Mouse (Mus musculus): ENCODE data around the gene Med25. TPM values are rescaled to one million over a fixed set of nuclear protein-coding genes. Genes with fewer than 3 reads are reported as not detected.

Med25 gene
- polyA plus RNA-seq, 1 experiment from 2014 or later, result 86.6 TPM

DNA sequence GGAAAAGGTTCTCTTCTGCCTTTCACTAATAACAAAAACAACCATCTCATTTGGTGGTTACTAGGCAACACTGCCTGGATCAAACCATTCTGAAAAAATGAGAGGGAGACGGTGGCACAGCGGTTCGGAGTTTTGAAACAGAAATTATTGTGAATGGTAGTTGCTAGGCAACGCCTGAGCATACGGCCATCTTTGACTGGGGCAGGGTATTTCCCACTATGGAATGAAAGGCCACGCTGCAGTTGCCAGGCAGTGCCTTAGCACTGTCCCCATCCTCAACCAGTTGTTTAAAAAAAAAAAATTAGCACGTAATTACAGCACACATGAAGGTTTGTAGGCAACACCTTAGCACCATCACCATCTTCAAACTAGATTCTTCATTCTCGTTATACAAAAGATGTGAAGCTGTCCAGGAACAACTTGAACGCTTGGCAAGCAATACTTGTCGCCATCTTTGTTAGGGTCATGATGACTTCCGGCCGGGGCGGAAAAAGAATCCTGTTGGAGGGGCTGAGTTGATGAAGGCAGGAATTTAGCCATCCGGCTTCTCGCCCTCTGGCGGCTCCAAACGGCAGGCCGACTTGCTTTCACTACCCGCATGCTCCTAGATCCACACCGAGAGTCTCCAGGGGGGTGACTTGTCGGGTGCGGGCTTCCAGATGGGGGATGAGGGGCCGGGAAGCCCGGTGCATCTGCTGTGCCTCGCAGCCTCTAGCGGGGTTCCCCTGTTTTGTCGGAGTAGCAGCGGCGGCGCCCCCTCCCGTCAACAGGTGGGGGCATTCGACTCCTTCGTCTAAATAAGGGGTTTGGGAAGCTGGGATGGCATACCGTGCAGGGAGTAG, 3.3 kb upstream of the Med25 start, which contains the start of gene Fuz:
Fuz (plus strand) TSS at position 487 of the 842 bp plus-strand sequence.
- Histone ChIP-seq H3K36me3 (ENCODE audit: control insufficient read depth, insufficient read depth, low read length) (no peaks in the 10 kb centered on the region), H3K9me3 (ENCODE audit: control insufficient read depth, low read length) (no peaks in the 10 kb centered on the region), H3K9ac (ENCODE audit: low read depth, low read length) (peak within 1 kb of the TSS; percentile 76), H3K27me3 (replicated peaks; ENCODE audit: control insufficient read depth, insufficient read depth, low read length) (no peaks in the 10 kb centered on the region), H3K4me2 (ENCODE audit: low read depth, low read length) (peak within 1 kb of the TSS; percentile 73), H3K27ac (ENCODE audit: low read length) (peak within 1 kb of the TSS; percentile 88), H3K4me3 (ENCODE audit: low read length) (peak within 1 kb of the TSS; percentile 75), H3K4me1 (ENCODE audit: control insufficient read depth, insufficient read depth, low read length) (peaks cover 39% of the 10 kb centered on the region)
- WGBS, result 1% methylated on average over 34 of the region's 34 CpGs
- peak; percentile 49 for ATAC-seq

DNA sequence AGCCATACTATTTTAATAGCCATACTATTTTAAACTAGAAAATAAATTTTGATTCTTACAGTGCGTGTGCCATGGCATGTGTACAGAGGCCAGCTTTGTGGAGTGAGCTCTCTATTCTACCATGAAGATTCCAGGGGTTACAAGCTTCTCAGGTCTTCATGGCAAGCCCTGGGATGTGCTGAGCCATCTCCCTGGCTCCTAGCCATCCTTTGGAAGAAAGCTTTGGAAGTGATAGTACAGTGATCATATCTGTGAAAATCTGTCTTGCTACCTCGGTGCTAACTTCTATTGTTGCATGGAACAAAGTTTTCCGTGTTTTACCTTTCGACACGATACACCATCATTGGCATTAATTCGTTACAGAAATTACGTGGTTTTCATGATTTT, 2.7 kb upstream of the Med25 start:
- H3K27ac ChIP-seq (ENCODE audit: low read length), result 0 out of 2 replicates have a peak overlapping the region, but pooled peaks have one; percentile 47
- H3K9ac ChIP-seq (ENCODE audit: low read depth, low read length), result 0 out of 2 replicates have a peak overlapping the region, but pooled peaks have one; percentile 32
- ATAC-seq, result no peak
- no peaks in the 10 kb centered on the region for H3K36me3 ChIP-seq (ENCODE audit: control insufficient read depth, insufficient read depth, low read length)
- WGBS, result 67% methylated on average over 7 of the region's 7 CpGs
- peak overlapping the region; percentile 75 for H3K4me3 ChIP-seq (ENCODE audit: low read length)
- no peaks in the 10 kb centered on the region for H3K27me3 ChIP-seq (replicated peaks; ENCODE audit: control insufficient read depth, insufficient read depth, low read length)
- no peaks in the 10 kb centered on the region for H3K9me3 ChIP-seq (ENCODE audit: control insufficient read depth, low read length)
- peaks cover 44% of the 10 kb centered on the region for H3K4me1 ChIP-seq (ENCODE audit: control insufficient read depth, insufficient read depth, low read length)
- peak overlapping the region; percentile 73 for H3K4me2 ChIP-seq (ENCODE audit: low read depth, low read length)

DNA sequence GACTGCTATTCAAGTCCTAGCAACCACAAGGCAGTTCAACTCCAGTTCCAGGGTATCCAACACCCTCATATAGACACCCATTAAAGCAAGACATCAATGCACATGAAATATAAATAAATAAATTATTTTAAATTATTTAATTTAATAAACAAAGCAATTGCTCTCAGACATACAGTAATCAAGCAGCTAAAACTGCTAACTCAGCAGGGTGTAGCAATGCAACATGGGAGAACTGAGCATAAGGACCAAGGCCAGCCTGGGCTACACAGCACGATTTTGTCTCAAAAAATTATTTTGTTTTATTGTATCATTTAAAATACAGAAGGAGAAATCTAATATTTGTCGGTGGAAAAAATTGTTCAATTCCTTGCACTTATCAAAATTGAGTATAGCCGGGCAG, 1.7 kb upstream of the Med25 start:
- Histone ChIP-seq H3K9ac (ENCODE audit: low read depth, low read length) (no peak overlapping the region), H3K27ac (ENCODE audit: low read length) (no peak overlapping the region), H3K4me3 (ENCODE audit: low read length) (no peak overlapping the region), H3K36me3 (ENCODE audit: control insufficient read depth, insufficient read depth, low read length) (no peaks in the 10 kb centered on the region), H3K27me3 (replicated peaks; ENCODE audit: control insufficient read depth, insufficient read depth, low read length) (no peaks in the 10 kb centered on the region), H3K4me2 (ENCODE audit: low read depth, low read length) (no peak overlapping the region), H3K9me3 (ENCODE audit: control insufficient read depth, low read length) (no peaks in the 10 kb centered on the region), H3K4me1 (ENCODE audit: control insufficient read depth, insufficient read depth, low read length) (peaks cover 44% of the 10 kb centered on the region)
- no peak for ATAC-seq
- WGBS, result 89% methylated on average over 3 of the region's 3 CpGs

GRCm38 (mm10) chr7:44893197-44893596, 685 bp upstream of the Med25 start:
- no peaks in the 10 kb centered on the region for H3K36me3 ChIP-seq (ENCODE audit: control insufficient read depth, insufficient read depth, low read length)
- no peaks in the 10 kb centered on the region for H3K27me3 ChIP-seq (replicated peaks; ENCODE audit: control insufficient read depth, insufficient read depth, low read length)
- WGBS, result 19% methylated on average over 8 of the region's 8 CpGs
- peaks cover 34% of the 10 kb centered on the region for H3K4me1 ChIP-seq (ENCODE audit: control insufficient read depth, insufficient read depth, low read length)
- H3K27ac ChIP-seq (ENCODE audit: low read length), result peak overlapping the region; percentile 77
- H3K4me2 ChIP-seq (ENCODE audit: low read depth, low read length), result peak overlapping the region; percentile 20; the same call in 1 of the 2 replicates
- H3K9me3 ChIP-seq (ENCODE audit: control insufficient read depth, low read length), result no peaks in the 10 kb centered on the region
- ATAC-seq, result no peak
- H3K9ac ChIP-seq (ENCODE audit: low read depth, low read length), result no peak overlapping the region
- no peak overlapping the region for H3K4me3 ChIP-seq (ENCODE audit: low read length)

DNA sequence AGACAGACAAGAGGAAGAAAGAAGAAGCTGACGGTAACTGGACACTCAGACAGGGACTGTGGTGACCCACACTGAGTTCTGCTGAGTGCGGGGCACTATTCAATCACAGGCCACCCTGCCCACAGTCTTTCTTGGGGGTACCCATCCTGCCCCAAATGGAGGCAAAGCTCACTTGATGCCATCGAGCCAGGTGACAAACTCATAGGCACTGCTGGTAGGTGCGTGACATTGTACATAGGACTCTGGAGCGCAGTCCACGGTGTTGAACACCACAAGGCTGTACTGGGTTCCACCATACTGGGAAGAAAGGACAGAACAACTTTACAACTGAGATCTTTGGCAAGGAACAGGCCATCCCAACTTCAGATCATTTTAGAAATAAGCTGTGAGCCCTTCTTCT, 901 bp downstream of the Med25 start:
- peaks cover 27% of the 10 kb centered on the region for H3K4me1 ChIP-seq (ENCODE audit: control insufficient read depth, insufficient read depth, low read length)
- ATAC-seq, result peak; percentile 29; the same call in 1 of the 2 replicates

GRCm38 (mm10) chr7:44890737-44891136, 1.8 kb downstream of the Med25 start:
- peak overlapping the region; percentile 15 for H3K4me2 ChIP-seq (ENCODE audit: low read depth, low read length)
- H3K9me3 ChIP-seq (ENCODE audit: control insufficient read depth, low read length), result no peaks in the 10 kb centered on the region
- H3K27me3 ChIP-seq (replicated peaks; ENCODE audit: control insufficient read depth, insufficient read depth, low read length), result no peaks in the 10 kb centered on the region
- H3K4me3 ChIP-seq (ENCODE audit: low read length), result peak overlapping the region; percentile 87; the same call in 1 of the 2 replicates
- no peak for ATAC-seq
- no peak overlapping the region for H3K27ac ChIP-seq (ENCODE audit: low read length)
- 82% methylated on average over 4 of the region's 4 CpGs for WGBS
- H3K4me1 ChIP-seq (ENCODE audit: control insufficient read depth, insufficient read depth, low read length), result peaks cover 24% of the 10 kb centered on the region
- peak overlapping the region; percentile 27; the same call in 1 of the 2 replicates for H3K9ac ChIP-seq (ENCODE audit: low read depth, low read length)
- no peaks in the 10 kb centered on the region for H3K36me3 ChIP-seq (ENCODE audit: control insufficient read depth, insufficient read depth, low read length)

More for the DNA sequence above, 901 bp downstream of the Med25 start:
- Histone ChIP-seq H3K4me3 (ENCODE audit: low read length) (peak overlapping the region; percentile 87), H3K9me3 (ENCODE audit: control insufficient read depth, low read length) (no peaks in the 10 kb centered on the region), H3K27me3 (replicated peaks; ENCODE audit: control insufficient read depth, insufficient read depth, low read length) (no peaks in the 10 kb centered on the region), H3K27ac (ENCODE audit: low read length) (peak overlapping the region; percentile 93), H3K9ac (ENCODE audit: low read depth, low read length) (peak overlapping the region; percentile 93), H3K4me2 (ENCODE audit: low read depth, low read length) (peak overlapping the region; percentile 88), H3K36me3 (ENCODE audit: control insufficient read depth, insufficient read depth, low read length) (no peaks in the 10 kb centered on the region)
- WGBS, result 11% methylated on average over 6 of the region's 6 CpGs

GRCm38 (mm10) chr7:44890180-44890579, 2.3 kb downstream of the Med25 start:
- Histone ChIP-seq H3K4me2 (ENCODE audit: low read depth, low read length) (no peak overlapping the region), H3K4me1 (ENCODE audit: control insufficient read depth, insufficient read depth, low read length) (peaks cover 23% of the 10 kb centered on the region), H3K4me3 (ENCODE audit: low read length) (no peak overlapping the region), H3K36me3 (ENCODE audit: control insufficient read depth, insufficient read depth, low read length) (no peaks in the 10 kb centered on the region), H3K27me3 (replicated peaks; ENCODE audit: control insufficient read depth, insufficient read depth, low read length) (no peaks in the 10 kb centered on the region), H3K9ac (ENCODE audit: low read depth, low read length) (0 out of 2 replicates have a peak overlapping the region, but pooled peaks have one; percentile 27), H3K27ac (ENCODE audit: low read length) (no peak overlapping the region), H3K9me3 (ENCODE audit: control insufficient read depth, low read length) (no peaks in the 10 kb centered on the region)
- 75% methylated on average over 6 of the region's 7 CpGs for WGBS
- no peak for ATAC-seq

DNA sequence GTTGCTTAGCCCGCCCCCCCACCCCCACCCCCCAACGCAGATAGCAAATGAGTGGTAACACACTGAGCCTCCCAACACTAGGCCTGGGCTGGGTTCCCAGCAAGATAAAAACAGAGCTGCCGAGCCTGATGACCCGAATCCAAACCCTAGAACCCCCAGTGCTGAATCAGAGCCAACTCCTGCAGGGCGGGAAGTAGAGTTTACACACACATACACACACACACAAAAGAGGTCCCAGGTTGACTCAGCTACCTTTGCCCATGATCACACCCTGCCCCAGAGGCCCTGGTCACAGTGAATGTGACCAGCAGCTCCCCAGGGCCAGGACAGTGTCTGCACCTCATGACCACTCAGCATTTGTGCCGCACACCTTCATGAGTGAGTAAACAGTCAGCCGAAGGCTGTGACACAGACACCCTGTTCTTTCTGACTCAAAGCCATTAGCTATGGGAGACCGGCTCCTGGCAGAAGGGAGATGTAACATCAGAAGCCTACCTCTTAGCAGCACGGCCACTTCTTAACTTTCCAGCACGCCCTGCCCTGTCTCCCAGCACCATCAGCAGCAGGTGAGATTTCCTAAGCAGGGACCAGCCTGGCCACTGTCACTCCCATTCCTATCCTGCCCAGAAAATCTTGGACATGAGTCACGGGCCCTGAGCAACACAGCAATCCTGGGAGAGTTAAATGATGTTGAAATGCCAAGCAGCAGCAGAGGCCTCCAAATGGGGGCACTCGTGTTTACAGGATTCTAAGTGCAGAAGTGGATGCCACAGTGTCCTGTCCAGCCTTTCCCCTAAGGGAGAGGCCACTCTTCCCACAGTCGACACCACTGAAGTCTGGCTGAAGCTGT, 4.0 kb downstream of the Med25 start:
- peaks cover 10% of the 10 kb centered on the region for H3K36me3 ChIP-seq (ENCODE audit: control insufficient read depth, insufficient read depth, low read length)
- H3K4me2 ChIP-seq (ENCODE audit: low read depth, low read length), result no peak overlapping the region
- WGBS, result 86% methylated on average over 13 of the region's 13 CpGs
- no peak overlapping the region for H3K9ac ChIP-seq (ENCODE audit: low read depth, low read length)
- no peak overlapping the region for H3K4me3 ChIP-seq (ENCODE audit: low read length)
- no peaks in the 10 kb centered on the region for H3K27me3 ChIP-seq (replicated peaks; ENCODE audit: control insufficient read depth, insufficient read depth, low read length)
- H3K27ac ChIP-seq (ENCODE audit: low read length), result no peak overlapping the region
- H3K9me3 ChIP-seq (ENCODE audit: control insufficient read depth, low read length), result no peaks in the 10 kb centered on the region
- peaks cover 20% of the 10 kb centered on the region for H3K4me1 ChIP-seq (ENCODE audit: control insufficient read depth, insufficient read depth, low read length)
- ATAC-seq, result no peak

DNA sequence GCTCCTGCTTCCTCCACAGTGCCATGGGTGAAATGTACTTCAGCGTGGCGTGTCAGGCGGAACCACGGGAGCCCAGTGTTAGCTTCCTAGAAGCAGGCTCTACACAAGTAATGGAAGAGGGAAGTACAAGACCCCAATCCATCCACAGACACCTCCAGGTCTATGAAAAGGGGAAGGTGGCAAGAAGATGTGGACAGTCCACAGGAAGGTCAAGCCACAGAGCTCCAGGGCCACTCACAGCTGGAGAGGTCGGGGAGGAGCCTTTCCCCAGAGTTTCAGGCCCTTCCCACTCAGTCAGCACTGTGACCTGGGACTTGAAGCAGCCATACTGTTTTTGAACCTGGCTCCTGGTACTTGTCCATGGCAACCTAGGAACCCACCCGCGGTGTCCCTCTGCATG, 5.5 kb downstream of the Med25 start:
- no peaks in the 10 kb centered on the region for H3K27me3 ChIP-seq (replicated peaks; ENCODE audit: control insufficient read depth, insufficient read depth, low read length)
- ATAC-seq, result no peak
- H3K4me2 ChIP-seq (ENCODE audit: low read depth, low read length), result no peak overlapping the region
- peaks cover 15% of the 10 kb centered on the region for H3K4me1 ChIP-seq (ENCODE audit: control insufficient read depth, insufficient read depth, low read length)
- H3K9ac ChIP-seq (ENCODE audit: low read depth, low read length), result no peak overlapping the region
- H3K27ac ChIP-seq (ENCODE audit: low read length), result no peak overlapping the region
- H3K9me3 ChIP-seq (ENCODE audit: control insufficient read depth, low read length), result no peaks in the 10 kb centered on the region
- 90% methylated on average over 7 of the region's 7 CpGs for WGBS
- peaks cover 19% of the 10 kb centered on the region for H3K36me3 ChIP-seq (ENCODE audit: control insufficient read depth, insufficient read depth, low read length)
- no peak overlapping the region for H3K4me3 ChIP-seq (ENCODE audit: low read length)
